Mouse (Mus musculus): ENCODE measurements around the gene Agbl1. TPM values are rescaled to one million over a fixed set of nuclear protein-coding genes. Genes with fewer than 3 reads are reported as not detected.

The Agbl1 gene
- polyA plus RNA-seq, 1 experiment = not detected

DNA sequence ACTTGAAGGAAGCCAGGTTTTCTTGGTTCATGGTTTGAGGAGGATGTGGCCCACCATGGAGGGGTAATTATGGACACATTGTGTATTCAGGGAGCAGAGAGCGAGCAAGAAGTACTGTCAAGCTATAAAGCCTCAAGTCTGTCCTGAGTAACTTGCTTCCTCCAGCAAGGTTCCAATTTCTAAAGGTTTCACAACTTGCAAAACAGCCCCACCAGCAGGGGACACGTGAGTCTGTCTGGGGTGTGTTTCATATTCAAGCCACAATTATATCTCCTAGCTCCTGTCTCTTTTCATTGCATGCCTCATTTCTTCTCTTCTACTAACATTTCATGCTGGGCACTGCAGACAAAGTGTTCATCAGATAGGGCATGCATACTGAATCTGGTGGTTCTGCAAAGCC, 53.1 kb downstream of the Agbl1 start:
- Histone ChIP-seq H3K27me3 (ENCODE audit: control insufficient read depth, insufficient read depth, insufficient read length) (no peaks in the 10 kb centered on the region), H3K4me3 (ENCODE audit: insufficient read depth, poor library complexity, severe bottlenecking) (no peak overlapping the region), H3K79me2 (ENCODE audit: control insufficient read depth, insufficient read depth) (no peaks in the 10 kb centered on the region), H3K36me3 (ENCODE audit: control insufficient read depth, insufficient read depth) (no peaks in the 10 kb centered on the region), H3ac (ENCODE audit: control insufficient read depth, insufficient read length, low read depth) (no peak overlapping the region), H3K79me3 (ENCODE audit: low read depth) (no peaks in the 10 kb centered on the region)
- no peak for TF ChIP-seq CTCF (IDR thresholded peaks at IDR 0.05; ENCODE audit: control insufficient read depth, insufficient read depth, insufficient read length)

DNA sequence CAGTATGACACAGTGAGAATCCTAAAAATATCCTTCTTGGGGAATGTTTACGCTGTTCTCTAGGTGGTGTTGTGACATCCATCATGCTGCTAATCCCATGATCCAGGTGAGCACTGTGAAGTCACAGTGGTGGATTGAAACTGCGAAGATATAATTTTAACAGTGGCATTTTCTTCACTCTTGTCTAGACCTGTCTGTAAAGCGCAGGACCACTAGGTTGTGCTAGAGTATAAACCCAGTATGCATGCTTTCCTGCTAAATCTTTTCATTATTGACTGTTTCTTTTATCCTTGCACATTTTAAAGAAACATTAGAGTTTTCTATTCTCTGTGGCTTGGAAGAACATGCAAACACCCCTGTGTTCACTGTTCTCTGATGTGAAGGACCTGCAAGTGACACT, 57.8 kb downstream of the Agbl1 start:
- TF ChIP-seq CTCF (IDR thresholded peaks at IDR 0.05; ENCODE audit: control insufficient read depth, insufficient read depth, insufficient read length) (no peak), MAX (IDR thresholded peaks at IDR 0.05) (no peak), USF1 (IDR thresholded peaks at IDR 0.05; ENCODE audit: low read depth) (no peak), FOSL1 (IDR thresholded peaks at IDR 0.05; ENCODE audit: insufficient read depth, low read length, poor library complexity, severe bottlenecking) (no peak), CEBPB (IDR thresholded peaks at IDR 0.05; ENCODE audit: low read depth) (no peak), MYOG (IDR thresholded peaks at IDR 0.05; ENCODE audit: control insufficient read depth, extremely low read depth, insufficient read length) (no peak), MYOD1 (IDR thresholded peaks at IDR 0.05; ENCODE audit: control insufficient read depth, insufficient read length, low read depth) (no peak)
- Histone ChIP-seq H3ac (ENCODE audit: control insufficient read depth, insufficient read length, low read depth) (no peak overlapping the region), H3K4me3 (ENCODE audit: insufficient read depth, poor library complexity, severe bottlenecking) (no peak overlapping the region), H3K27me3 (ENCODE audit: control insufficient read depth, insufficient read depth, insufficient read length) (no peaks in the 10 kb centered on the region), H3K79me2 (ENCODE audit: control insufficient read depth, insufficient read depth) (no peaks in the 10 kb centered on the region), H3K36me3 (ENCODE audit: control insufficient read depth, insufficient read depth) (no peaks in the 10 kb centered on the region), H3K79me3 (ENCODE audit: low read depth) (no peaks in the 10 kb centered on the region)

DNA sequence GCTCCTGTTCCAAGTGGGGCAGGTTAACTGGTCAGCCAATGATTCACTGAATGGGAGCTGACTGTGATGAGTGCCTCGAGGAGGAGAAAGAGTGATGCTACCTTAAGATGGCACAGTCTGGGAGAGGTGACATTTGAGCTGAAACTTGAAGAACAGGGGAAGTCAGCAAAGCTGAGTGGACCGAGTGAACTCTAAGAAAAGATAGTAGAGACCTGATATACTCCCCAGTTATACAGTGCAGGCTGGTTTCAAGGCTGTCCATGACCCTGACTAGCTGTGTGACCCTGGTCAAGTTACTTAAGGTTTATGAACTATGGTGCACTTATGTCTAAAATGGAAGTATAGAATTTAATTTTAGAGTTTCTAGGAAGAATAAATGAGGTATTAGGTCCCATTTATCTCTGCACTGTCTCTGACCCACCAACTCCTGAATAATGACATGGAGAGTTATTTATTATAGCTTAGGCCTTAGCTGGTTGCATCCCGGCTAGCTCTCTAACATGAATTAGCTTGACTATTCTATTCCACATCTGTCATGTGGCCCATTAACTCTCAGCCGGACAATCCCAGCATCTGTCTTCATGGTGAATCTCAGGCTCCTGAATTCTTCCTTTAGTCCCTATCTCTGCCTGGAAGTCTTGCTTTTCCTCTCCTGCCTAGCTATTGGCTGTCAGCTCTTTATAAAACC, 92.3 kb downstream of the Agbl1 start:
- Histone ChIP-seq H3K79me2 (ENCODE audit: control insufficient read depth, insufficient read depth) (no peaks in the 10 kb centered on the region), H3ac (ENCODE audit: control insufficient read depth, insufficient read length, low read depth) (no peak overlapping the region), H3K4me3 (ENCODE audit: insufficient read depth, poor library complexity, severe bottlenecking) (no peak overlapping the region), H3K36me3 (ENCODE audit: control insufficient read depth, insufficient read depth) (no peaks in the 10 kb centered on the region), H3K27me3 (ENCODE audit: control insufficient read depth, insufficient read depth, insufficient read length) (no peaks in the 10 kb centered on the region), H3K79me3 (ENCODE audit: low read depth) (no peaks in the 10 kb centered on the region)
- TF ChIP-seq MYOD1 (IDR thresholded peaks at IDR 0.05; ENCODE audit: control insufficient read depth, insufficient read length, low read depth) (no peak), USF1 (IDR thresholded peaks at IDR 0.05; ENCODE audit: low read depth) (no peak), MAX (IDR thresholded peaks at IDR 0.05) (no peak), FOSL1 (IDR thresholded peaks at IDR 0.05; ENCODE audit: insufficient read depth, low read length, poor library complexity, severe bottlenecking) (no peak)

DNA sequence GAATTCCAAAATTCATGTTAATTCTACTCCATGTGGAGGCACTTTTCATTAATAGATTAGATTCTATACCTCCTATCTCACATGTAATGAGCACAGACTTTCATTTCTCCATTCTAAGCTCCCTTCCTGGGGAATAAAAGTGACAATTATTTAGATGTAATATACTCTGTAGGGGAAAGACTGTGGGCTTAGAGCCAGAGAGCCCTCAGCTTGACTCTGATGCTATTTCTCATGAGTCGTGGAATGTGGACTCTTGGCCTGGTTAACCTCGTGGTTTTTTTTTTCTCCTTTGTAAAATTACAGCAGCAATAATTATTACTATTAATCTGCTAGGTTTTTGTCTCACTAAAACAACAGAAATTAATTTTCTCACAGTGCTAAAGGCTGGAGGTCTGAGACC, 96.4 kb downstream of the Agbl1 start:
- no peak overlapping the region for H3ac ChIP-seq (ENCODE audit: control insufficient read depth, insufficient read length, low read depth)
- H3K27me3 ChIP-seq (ENCODE audit: control insufficient read depth, insufficient read depth, insufficient read length) = no peaks in the 10 kb centered on the region
- no peaks in the 10 kb centered on the region for H3K79me2 ChIP-seq (ENCODE audit: control insufficient read depth, insufficient read depth)
- no peaks in the 10 kb centered on the region for H3K36me3 ChIP-seq (ENCODE audit: control insufficient read depth, insufficient read depth)
- H3K4me3 ChIP-seq (ENCODE audit: insufficient read depth, poor library complexity, severe bottlenecking) = no peak overlapping the region
- H3K79me3 ChIP-seq (ENCODE audit: low read depth) = no peaks in the 10 kb centered on the region
- TF ChIP-seq FOSL1 (IDR thresholded peaks at IDR 0.05; ENCODE audit: insufficient read depth, low read length, poor library complexity, severe bottlenecking) = no peak
- TF ChIP-seq MAX (IDR thresholded peaks at IDR 0.05) = no peak
- TF ChIP-seq MYOG (IDR thresholded peaks at IDR 0.05; ENCODE audit: control insufficient read depth, extremely low read depth, insufficient read length) = no peak
- no peak for TF ChIP-seq USF1 (IDR thresholded peaks at IDR 0.05; ENCODE audit: low read depth)
- TF ChIP-seq CEBPB (IDR thresholded peaks at IDR 0.05; ENCODE audit: low read depth) = no peak

DNA sequence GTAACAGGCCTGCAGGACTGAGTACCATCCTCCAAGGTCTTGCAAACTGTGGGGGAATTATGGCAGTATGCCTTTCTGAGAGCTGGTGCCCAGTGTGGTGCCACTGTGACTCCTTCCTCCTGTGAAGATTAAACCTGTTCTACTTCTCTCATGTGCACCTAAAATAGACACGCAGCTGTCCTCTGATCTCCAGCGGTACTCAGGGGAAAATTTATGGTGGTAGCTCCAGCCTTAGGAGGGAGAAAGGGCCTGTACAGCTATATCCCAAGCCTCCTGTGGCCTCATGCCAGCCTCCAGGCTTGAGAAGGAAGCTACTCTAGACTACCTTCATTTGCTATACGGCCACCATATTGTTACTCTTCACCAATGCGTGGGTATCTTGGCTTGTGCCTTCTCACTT, 109.6 kb downstream of the Agbl1 start:
- Histone ChIP-seq H3K27me3 (ENCODE audit: control insufficient read depth, insufficient read depth, insufficient read length) (no peaks in the 10 kb centered on the region), H3ac (ENCODE audit: control insufficient read depth, insufficient read length, low read depth) (no peak overlapping the region), H3K79me2 (ENCODE audit: control insufficient read depth, insufficient read depth) (no peaks in the 10 kb centered on the region), H3K4me3 (ENCODE audit: insufficient read depth, poor library complexity, severe bottlenecking) (no peak overlapping the region), H3K79me3 (ENCODE audit: low read depth) (no peaks in the 10 kb centered on the region), H3K36me3 (ENCODE audit: control insufficient read depth, insufficient read depth) (no peaks in the 10 kb centered on the region)
- TF ChIP-seq USF1 (IDR thresholded peaks at IDR 0.05; ENCODE audit: low read depth) (no peak), FOSL1 (IDR thresholded peaks at IDR 0.05; ENCODE audit: insufficient read depth, low read length, poor library complexity, severe bottlenecking) (no peak), CEBPB (IDR thresholded peaks at IDR 0.05; ENCODE audit: low read depth) (no peak), MYOD1 (IDR thresholded peaks at IDR 0.05; ENCODE audit: control insufficient read depth, insufficient read length, low read depth) (no peak), MYOG (IDR thresholded peaks at IDR 0.05; ENCODE audit: control insufficient read depth, extremely low read depth, insufficient read length) (no peak), MAX (IDR thresholded peaks at IDR 0.05) (no peak), CTCF (IDR thresholded peaks at IDR 0.05; ENCODE audit: control insufficient read depth, insufficient read depth, insufficient read length) (no peak)

DNA sequence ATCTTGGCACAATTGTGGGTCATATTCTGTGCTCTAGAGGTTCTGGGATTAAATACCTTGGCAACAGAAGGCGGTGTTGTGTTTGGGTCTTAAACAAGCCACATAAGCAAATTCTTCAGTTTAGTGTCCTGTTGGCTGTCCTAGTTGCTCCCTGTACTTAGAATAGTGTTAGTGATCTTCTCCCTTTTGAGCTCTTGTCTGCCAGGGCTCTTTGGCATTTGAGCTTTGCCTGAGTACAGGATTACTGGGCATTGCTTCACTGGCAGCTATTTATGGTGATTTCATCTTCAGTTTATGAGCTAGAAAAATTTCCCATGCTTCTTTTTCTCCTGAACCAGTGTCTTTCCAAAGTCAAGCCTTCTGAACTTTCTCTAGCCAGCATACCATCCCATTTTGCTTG, 111.9 kb downstream of the Agbl1 start:
- no peaks in the 10 kb centered on the region for H3K27me3 ChIP-seq (ENCODE audit: control insufficient read depth, insufficient read depth, insufficient read length)
- no peak for TF ChIP-seq FOSL1 (IDR thresholded peaks at IDR 0.05; ENCODE audit: insufficient read depth, low read length, poor library complexity, severe bottlenecking)
- H3K36me3 ChIP-seq (ENCODE audit: control insufficient read depth, insufficient read depth) = no peaks in the 10 kb centered on the region
- H3K4me3 ChIP-seq (ENCODE audit: insufficient read depth, poor library complexity, severe bottlenecking) = no peak overlapping the region
- no peaks in the 10 kb centered on the region for H3K79me2 ChIP-seq (ENCODE audit: control insufficient read depth, insufficient read depth)
- no peaks in the 10 kb centered on the region for H3K79me3 ChIP-seq (ENCODE audit: low read depth)
- H3ac ChIP-seq (ENCODE audit: control insufficient read depth, insufficient read length, low read depth) = no peak overlapping the region

Measured in C2C12 (cell line).